Mouse (Mus musculus): ENCODE measurements around the gene Ece1. TPM values are rescaled to one million over a fixed set of nuclear protein-coding genes. Genes with fewer than 3 reads are reported as not detected.

The Ece1 gene
- polyA plus RNA-seq, 1 experiment from 2014 or later: 52.0 TPM

GRCm38 (mm10) chr4:137870979-137871378, 8.9 kb downstream of the Ece1 start:
- WGBS: 86% methylated on average over 4 of the region's 4 CpGs
- H3K4me1 ChIP-seq: peaks cover 64% of the 10 kb centered on the region
- ATAC-seq (ENCODE audit: insufficient read depth, low FRiP score, low read depth): no peak
- H3K27me3 ChIP-seq (replicated peaks): no peaks in the 10 kb centered on the region
- H3K9ac ChIP-seq: no peak overlapping the region
- H3K27ac ChIP-seq: no peak overlapping the region
- H3K4me2 ChIP-seq: no peak overlapping the region
- H3K4me3 ChIP-seq (replicated peaks): no peak overlapping the region
- H3K36me3 ChIP-seq: no peaks in the 10 kb centered on the region
- H3K9me3 ChIP-seq: no peaks in the 10 kb centered on the region

GRCm38 (mm10) chr4:137871431-137871830, 9.4 kb downstream of the Ece1 start:
- Histone ChIP-seq H3K9me3 (no peaks in the 10 kb centered on the region), H3K9ac (no peak overlapping the region), H3K27ac (no peak overlapping the region), H3K4me3 (replicated peaks) (no peak overlapping the region), H3K27me3 (replicated peaks) (no peaks in the 10 kb centered on the region), H3K4me1 (peaks cover 60% of the 10 kb centered on the region), H3K36me3 (no peaks in the 10 kb centered on the region), H3K4me2 (no peak overlapping the region)
- WGBS: 88% methylated on average over 8 of the region's 8 CpGs
- ATAC-seq (ENCODE audit: insufficient read depth, low FRiP score, low read depth): no peak

GRCm38 (mm10) chr4:137874337-137874736, 12.3 kb downstream of the Ece1 start:
- Histone ChIP-seq H3K27ac (no peak overlapping the region), H3K9ac (no peak overlapping the region), H3K4me3 (replicated peaks) (no peak overlapping the region), H3K27me3 (replicated peaks) (no peaks in the 10 kb centered on the region), H3K4me2 (no peak overlapping the region), H3K9me3 (no peaks in the 10 kb centered on the region), H3K4me1 (peaks cover 40% of the 10 kb centered on the region), H3K36me3 (no peaks in the 10 kb centered on the region)
- WGBS: 25% methylated on average over 7 of the region's 7 CpGs
- ATAC-seq (ENCODE audit: insufficient read depth, low FRiP score, low read depth): no peak

GRCm38 (mm10) chr4:137874826-137875225, 12.8 kb downstream of the Ece1 start:
- H3K4me2 ChIP-seq: no peak overlapping the region
- no peak overlapping the region for H3K9ac ChIP-seq
- no peaks in the 10 kb centered on the region for H3K9me3 ChIP-seq
- no peak overlapping the region for H3K27ac ChIP-seq
- ATAC-seq (ENCODE audit: insufficient read depth, low FRiP score, low read depth): no peak; the same call in 1 of the 2 replicates
- H3K4me3 ChIP-seq (replicated peaks): no peak overlapping the region
- WGBS: 27% methylated on average over 4 of the region's 4 CpGs
- no peaks in the 10 kb centered on the region for H3K27me3 ChIP-seq (replicated peaks)
- H3K36me3 ChIP-seq: no peaks in the 10 kb centered on the region
- peaks cover 36% of the 10 kb centered on the region for H3K4me1 ChIP-seq

GRCm38 (mm10) chr4:137875466-137876092, 13.5 kb downstream of the Ece1 start:
- Histone ChIP-seq H3K27ac (no peak overlapping the region), H3K9ac (no peak overlapping the region), H3K27me3 (replicated peaks) (no peaks in the 10 kb centered on the region), H3K36me3 (no peaks in the 10 kb centered on the region), H3K4me1 (peaks cover 30% of the 10 kb centered on the region), H3K4me2 (no peak overlapping the region), H3K4me3 (replicated peaks) (no peak overlapping the region), H3K9me3 (no peaks in the 10 kb centered on the region)
- 68% methylated on average over 9 of the region's 9 CpGs for WGBS
- ATAC-seq (ENCODE audit: insufficient read depth, low FRiP score, low read depth): no peak

- no peak overlapping the region for H3K27ac ChIP-seq
- WGBS: 53% methylated on average over 6 of the region's 6 CpGs
- H3K27me3 ChIP-seq (replicated peaks): no peaks in the 10 kb centered on the region
- no peak overlapping the region for H3K9ac ChIP-seq
- peaks cover 19% of the 10 kb centered on the region for H3K4me1 ChIP-seq
- H3K9me3 ChIP-seq: no peaks in the 10 kb centered on the region
- H3K4me3 ChIP-seq (replicated peaks): no peak overlapping the region
- no peaks in the 10 kb centered on the region; the same call in 1 of the 2 replicates for H3K36me3 ChIP-seq
- ATAC-seq (ENCODE audit: insufficient read depth, low FRiP score, low read depth): no peak
- H3K4me2 ChIP-seq: no peak overlapping the region
Measured at GRCm38 (mm10) chr4:137876834-137877233, 14.8 kb downstream of the Ece1 start.

GRCm38 (mm10) chr4:137877432-137877881, 15.4 kb downstream of the Ece1 start:
- ATAC-seq (ENCODE audit: insufficient read depth, low FRiP score, low read depth): no peak
- Histone ChIP-seq H3K27ac (no peak overlapping the region), H3K27me3 (replicated peaks) (no peaks in the 10 kb centered on the region), H3K4me2 (no peak overlapping the region), H3K9ac (no peak overlapping the region), H3K9me3 (no peaks in the 10 kb centered on the region), H3K36me3 (no peaks in the 10 kb centered on the region; the same call in 1 of the 2 replicates), H3K4me1 (peaks cover 18% of the 10 kb centered on the region), H3K4me3 (replicated peaks) (no peak overlapping the region)
- 43% methylated on average over 4 of the region's 4 CpGs for WGBS

- no peak overlapping the region for H3K27ac ChIP-seq
- no peaks in the 10 kb centered on the region for H3K27me3 ChIP-seq (replicated peaks)
- WGBS: 77% methylated on average over 8 of the region's 8 CpGs
- no peak overlapping the region for H3K9ac ChIP-seq
- no peak overlapping the region for H3K4me2 ChIP-seq
- no peaks in the 10 kb centered on the region; the same call in 1 of the 2 replicates for H3K36me3 ChIP-seq
- no peak for ATAC-seq (ENCODE audit: insufficient read depth, low FRiP score, low read depth)
- H3K4me3 ChIP-seq (replicated peaks): no peak overlapping the region
- H3K9me3 ChIP-seq: no peaks in the 10 kb centered on the region
- peaks cover 17% of the 10 kb centered on the region for H3K4me1 ChIP-seq
Measured at GRCm38 (mm10) chr4:137879383-137880156, 17.5 kb downstream of the Ece1 start.

- no peak overlapping the region for H3K9ac ChIP-seq
- WGBS: 74% methylated on average over 8 of the region's 8 CpGs
- H3K36me3 ChIP-seq: no peaks in the 10 kb centered on the region; the same call in 1 of the 2 replicates
- H3K27ac ChIP-seq: no peak overlapping the region
- no peak overlapping the region for H3K4me3 ChIP-seq (replicated peaks)
- no peak overlapping the region for H3K4me2 ChIP-seq
- H3K27me3 ChIP-seq (replicated peaks): no peaks in the 10 kb centered on the region
- ATAC-seq (ENCODE audit: insufficient read depth, low FRiP score, low read depth): no peak
- H3K9me3 ChIP-seq: no peaks in the 10 kb centered on the region
- peaks cover 12% of the 10 kb centered on the region; the same call in 1 of the 2 replicates for H3K4me1 ChIP-seq
Measured at GRCm38 (mm10) chr4:137881445-137881844, 19.4 kb downstream of the Ece1 start.

GRCm38 (mm10) chr4:137882663-137883062, 20.6 kb downstream of the Ece1 start:
- Histone ChIP-seq H3K9me3 (no peaks in the 10 kb centered on the region), H3K4me3 (replicated peaks) (no peak overlapping the region), H3K9ac (no peak overlapping the region), H3K27me3 (replicated peaks) (no peaks in the 10 kb centered on the region), H3K4me1 (peaks cover 10% of the 10 kb centered on the region; the same call in 1 of the 2 replicates), H3K36me3 (no peaks in the 10 kb centered on the region; the same call in 1 of the 2 replicates), H3K4me2 (no peak overlapping the region), H3K27ac (no peak overlapping the region)
- WGBS: 65% methylated on average over 9 of the region's 9 CpGs
- ATAC-seq (ENCODE audit: insufficient read depth, low FRiP score, low read depth): no peak

GRCm38 (mm10) chr4:137883513-137884150, 21.6 kb downstream of the Ece1 start:
- Histone ChIP-seq H3K4me3 (replicated peaks) (no peak overlapping the region), H3K4me1 (peaks cover 10% of the 10 kb centered on the region; the same call in 1 of the 2 replicates), H3K27ac (no peak overlapping the region), H3K36me3 (no peaks in the 10 kb centered on the region; the same call in 1 of the 2 replicates), H3K27me3 (replicated peaks) (no peaks in the 10 kb centered on the region), H3K9ac (no peak overlapping the region), H3K4me2 (no peak overlapping the region), H3K9me3 (no peaks in the 10 kb centered on the region)
- no peak for ATAC-seq (ENCODE audit: insufficient read depth, low FRiP score, low read depth)
- WGBS: 89% methylated on average over 8 of the region's 8 CpGs

Measured in stomach, embryonic 15.5 days (tissue).